8 mouse cellular contexts compared by ENCODE assay signal in genomic region chr9:7872044-7872774, GRCm38 (mm10). TPM values are rescaled to one million over a fixed set of nuclear protein-coding genes. Genes with fewer than 3 reads are reported as not detected.
DNase-seq lines count a peak whose midpoint lies in the region; ATAC-seq and TF ChIP-seq lines count a peak whose summit lies in the region.

No protein-coding gene starts in this region.

- POLR2A ChIA-PET in Patski (lab: Charles Lee) = interaction anchor here (1.1 to 1.9 kb wide), 2 partner anchors 35 to 36 kb away, joined by 4 to 5 read pairs; partner anchors contain the start of gene Birc2

- H3K4me1 ChIP-seq in kidney, embryonic 14.5 days (ENCODE audit: control insufficient read depth, insufficient read depth, low read length) = no peaks in the 10 kb centered on the region
- H3K4me1 ChIP-seq in forebrain, embryonic 14.5 days (ENCODE audit: control insufficient read depth, insufficient read depth, low read length) = peaks cover 4% of the 10 kb centered on the region; the same call in 1 of the 2 replicates
- peaks cover 18% of the 10 kb centered on the region for H3K4me1 ChIP-seq in liver, embryonic 16.5 days (ENCODE audit: control insufficient read depth, low read depth, low read length)
- no peaks in the 10 kb centered on the region; the same call in 1 of the 2 replicates for H3K4me1 ChIP-seq in stomach, embryonic 15.5 days

- DNase-seq in kidney, adult 9 months = no peak
- DNase-seq in Patski (ENCODE audit: low read depth, low spot score) = no peak
- peak; percentile 44 for DNase-seq in forebrain, embryonic 14.5 days (ENCODE audit: low spot score)
- no peak for DNase-seq in cerebellum, adult 8-10 months
- DNase-seq in adrenal gland, adult 18-20 months (ENCODE audit: low spot score in 2 of 2) = no peak

- no peak for TF ChIP-seq CTCF in Patski (IDR thresholded peaks at IDR 0.05)

- ATAC-seq in kidney, embryonic 14.5 days (ENCODE audit: low FRiP score, low TSS enrichment) = peak; percentile 47; the same call in 1 of the 2 replicates
- ATAC-seq in Patski = peak; percentile 26
- peak; percentile 63 for ATAC-seq in forebrain, embryonic 14.5 days
- ATAC-seq in liver, embryonic 16.5 days (ENCODE audit: low read depth) = peak; percentile 14
- 0 out of 2 replicates have a peak, but pooled peaks have one; percentile 2 for ATAC-seq in stomach, embryonic 15.5 days (ENCODE audit: insufficient read depth, low FRiP score, low read depth)

- H3K27ac ChIP-seq in kidney, embryonic 14.5 days (ENCODE audit: low read depth, low read length) = peak overlapping the region; percentile 71
- no peak overlapping the region for H3K27ac ChIP-seq in forebrain, embryonic 14.5 days (ENCODE audit: low read depth, low read length)
- peak overlapping the region; percentile 87 for H3K27ac ChIP-seq in liver, embryonic 16.5 days (ENCODE audit: low read length)
- H3K27ac ChIP-seq in stomach, embryonic 15.5 days = peak overlapping the region; percentile 80

- no peaks in the 10 kb centered on the region for H3K36me3 ChIP-seq in kidney, embryonic 14.5 days (ENCODE audit: control insufficient read depth, insufficient read depth, low read length)
- H3K36me3 ChIP-seq in forebrain, embryonic 14.5 days (ENCODE audit: control insufficient read depth, insufficient read depth, low read length) = no peaks in the 10 kb centered on the region
- H3K36me3 ChIP-seq in liver, embryonic 16.5 days (ENCODE audit: control insufficient read depth, insufficient read depth) = no peaks in the 10 kb centered on the region
- peaks cover 4% of the 10 kb centered on the region; the same call in 1 of the 2 replicates for H3K36me3 ChIP-seq in stomach, embryonic 15.5 days

- H3K9ac ChIP-seq in kidney, embryonic 14.5 days (ENCODE audit: low read depth, low read length) = peak overlapping the region; percentile 78
- peak overlapping the region; percentile 60 for H3K9ac ChIP-seq in forebrain, embryonic 14.5 days (ENCODE audit: low read length)
- H3K9ac ChIP-seq in liver, embryonic 16.5 days (ENCODE audit: low read depth, low read length) = peak overlapping the region; percentile 74
- peak overlapping the region; percentile 58; the same call in 1 of the 2 replicates for H3K9ac ChIP-seq in stomach, embryonic 15.5 days

- CTCF ChIA-PET in Patski (lab: Charles Lee) = no interaction called here

- in situ Hi-C loops in Patski (cut with MboI; ENCODE audit: low pct_unique_long_range_greater_than_20kb) = no loop called here

- H3K4me3 ChIP-seq in kidney, embryonic 14.5 days (ENCODE audit: low read length) = peak overlapping the region; percentile 56
- peak overlapping the region; percentile 34 for H3K4me3 ChIP-seq in forebrain, embryonic 14.5 days (ENCODE audit: low read depth, low read length)
- peak overlapping the region; percentile 68 for H3K4me3 ChIP-seq in liver, embryonic 16.5 days (ENCODE audit: low read depth, low read length)
- peak overlapping the region; percentile 62 for H3K4me3 ChIP-seq in stomach, embryonic 15.5 days (replicated peaks)

- H3K9me3 ChIP-seq in kidney, embryonic 14.5 days (ENCODE audit: control insufficient read depth, low read length) = no peaks in the 10 kb centered on the region
- H3K9me3 ChIP-seq in forebrain, embryonic 14.5 days (replicated peaks; ENCODE audit: control insufficient read depth, low read length) = no peaks in the 10 kb centered on the region
- no peaks in the 10 kb centered on the region for H3K9me3 ChIP-seq in liver, embryonic 16.5 days (replicated peaks; ENCODE audit: control insufficient read depth, low read length)
- H3K9me3 ChIP-seq in stomach, embryonic 15.5 days = no peaks in the 10 kb centered on the region

- 16% methylated on average over 22 of the region's 23 CpGs for WGBS in kidney, embryonic 14.5 days
- WGBS in forebrain, embryonic 14.5 days = 18% methylated on average over 23 of the region's 23 CpGs
- 12% methylated on average over 22 of the region's 23 CpGs for WGBS in liver, embryonic 16.5 days (ENCODE audit: insufficient replicate concordance)
- WGBS in stomach, embryonic 15.5 days = 17% methylated on average over 22 of the region's 23 CpGs

- H3K4me2 ChIP-seq in kidney, embryonic 14.5 days (replicated peaks; ENCODE audit: low read depth, low read length) = peak overlapping the region; percentile 82
- peak overlapping the region; percentile 82 for H3K4me2 ChIP-seq in forebrain, embryonic 14.5 days (ENCODE audit: low read length)
- H3K4me2 ChIP-seq in liver, embryonic 16.5 days (ENCODE audit: low read depth, low read length) = peak overlapping the region; percentile 80
- H3K4me2 ChIP-seq in stomach, embryonic 15.5 days = peak overlapping the region; percentile 86

- no peaks in the 10 kb centered on the region for H3K27me3 ChIP-seq in kidney, embryonic 14.5 days (ENCODE audit: control insufficient read depth, insufficient read depth, low read length)
- H3K27me3 ChIP-seq in Patski = no peaks in the 10 kb centered on the region
- no peaks in the 10 kb centered on the region for H3K27me3 ChIP-seq in forebrain, embryonic 14.5 days (replicated peaks; ENCODE audit: control insufficient read depth, insufficient read depth, low read length)
- no peaks in the 10 kb centered on the region for H3K27me3 ChIP-seq in liver, embryonic 16.5 days (ENCODE audit: control insufficient read depth, insufficient read depth, low read depth, low read length)
- no peaks in the 10 kb centered on the region for H3K27me3 ChIP-seq in stomach, embryonic 15.5 days (replicated peaks)

RNA-seq across cellular contexts. Expression of gene Birc3, which starts 0.8 kb away (rescaled TPM):
- polyA plus RNA-seq in kidney, embryonic 14.5 days (2014; fragmentation: Nextera tagmentation; extraction: Ambion mirVana) = 3.7 and 6.5 TPM in 2 replicates
- polyA plus RNA-seq in Patski (2021) = 12.9 TPM
- polyA plus RNA-seq in forebrain, embryonic 14.5 days (2014; fragmentation: Nextera tagmentation; extraction: Ambion mirVana) = 1.3 and 1.9 TPM in 2 replicates
- 6.0 and 7.4 TPM in 2 replicates for polyA plus RNA-seq in liver, embryonic 16.5 days (2015; fragmentation: Nextera tagmentation; extraction: Ambion mirVana)
- 9.6 and 9.7 TPM in 2 replicates for polyA plus RNA-seq in stomach, embryonic 15.5 days (2015; fragmentation: Nextera tagmentation; extraction: Ambion mirVana)
- total RNA-seq in adrenal gland, adult 18-20 months (2021) = 10 to 100 TPM; 13.8 to 26.3 TPM

RNA-seq across cellular contexts. Expression of gene Birc2, which starts 35.3 kb away (rescaled TPM):
- 30.3 and 41.7 TPM in 2 replicates for polyA plus RNA-seq in kidney, embryonic 14.5 days (2014; fragmentation: Nextera tagmentation; extraction: Ambion mirVana)
- polyA plus RNA-seq in Patski (2021) = 37.1 TPM
- 52.8 and 58.5 TPM in 2 replicates for polyA plus RNA-seq in forebrain, embryonic 14.5 days (2014; fragmentation: Nextera tagmentation; extraction: Ambion mirVana)
- polyA plus RNA-seq in liver, embryonic 16.5 days (2015; fragmentation: Nextera tagmentation; extraction: Ambion mirVana) = 14.2 and 14.4 TPM in 2 replicates
- polyA plus RNA-seq in stomach, embryonic 15.5 days (2015; fragmentation: Nextera tagmentation; extraction: Ambion mirVana) = 34.8 and 35.6 TPM in 2 replicates
- total RNA-seq in adrenal gland, adult 18-20 months (2021) = 10 to 100 TPM; 38.8 to 50.5 TPM

Comparison
In these comparisons a context has a peak if more than half of its experiments do, and no peak if none do; other contexts are left out.
1. ATAC-seq: peak in every context shown above with its lines; median percentile 63 in forebrain, embryonic 14.5 days; 47 in kidney, embryonic 14.5 days; 26 in Patski; 14 in liver, embryonic 16.5 days; 2 in stomach, embryonic 15.5 days.